Mouse (Mus musculus) forebrain, embryonic 11.5 days (tissue): Measurements from ENCODE around the gene Cdc26. TPM values are rescaled to one million over a fixed set of nuclear protein-coding genes. Genes with fewer than 3 reads are reported as not detected.
A peak's percentile ranks its signal among the peaks of the same experiment; 100 is the strongest.

Experiments used
- ATAC-seq: fragments of 200-750 bp; cut with Nextera tagmentation; replicated peaks from 2 replicates; pipeline ENCODE4 v1.8.0; 2017; ENCODE audit warnings: moderate TSS enrichment; ENCODE audit not compliant: low FRiP score
- DNase-seq: peaks from one replicate; pipeline ENCODE4 v3.0.0-alpha.2; 2017; ENCODE audit warnings: low spot score
- H3K27ac ChIP-seq: fragments of 300-500 bp; sonication (generic); 2 replicates; pipeline ENCODE4 v1.5.1; 2014; ENCODE audit warnings: low read depth, low read length
- H3K27me3 ChIP-seq: fragments of 300-500 bp; sonication (generic); 2 replicates; pipeline ENCODE4 v1.6.1; 2014; ENCODE audit warnings: mild to moderate bottlenecking, low read length, mixed read lengths; ENCODE audit not compliant: control insufficient read depth, insufficient read depth
- H3K36me3 ChIP-seq: fragments of 300-500 bp; sonication (generic); 2 replicates; pipeline ENCODE4 v1.6.1; 2014; ENCODE audit warnings: mild to moderate bottlenecking, low read length, moderate library complexity, mixed read lengths; ENCODE audit not compliant: control insufficient read depth, insufficient read depth
- H3K4me1 ChIP-seq: fragments of 300-500 bp; sonication (generic); replicated peaks from 2 replicates; pipeline ENCODE4 v1.6.1; 2014; ENCODE audit warnings: low read length, mixed read lengths; ENCODE audit not compliant: control insufficient read depth, insufficient read depth
- H3K4me2 ChIP-seq: fragments of 300-500 bp; sonication (generic); 2 replicates; pipeline ENCODE4 v1.6.1; 2014; ENCODE audit warnings: low read depth, mild to moderate bottlenecking, low read length, moderate library complexity, mixed read lengths; ENCODE audit not compliant: severe bottlenecking
- H3K4me3 ChIP-seq: fragments of 300-500 bp; sonication (generic); 2 replicates; pipeline ENCODE4 v1.5.1; 2014; ENCODE audit warnings: low read depth, low read length
- H3K9ac ChIP-seq: fragments of 300-500 bp; sonication (generic); 2 replicates; pipeline ENCODE4 v1.6.1; 2014; ENCODE audit warnings: low read length
- H3K9me3 ChIP-seq: fragments of 300-500 bp; sonication (generic); 2 replicates; pipeline ENCODE4 v1.6.1; 2016; ENCODE audit warnings: low read length, mixed read lengths; ENCODE audit not compliant: control insufficient read depth
- WGBS: fragments of 180-500 bp; shearing (Covaris S2); extraction: QIAGEN DNeasy Blood & Tissue Kit; methylation state at CpG from one replicate; pipeline ENCODE4 v1.1.7; 2014; 5-methylcytosine and 5-hydroxymethylcytosine counted together
- polyA plus RNA-seq: library from polyadenylated mRNA; unstranded; fragments of >200 nt; fragmentation: Nextera tagmentation; extraction: Ambion mirVana; gene quantifications from 2 replicates; pipeline ENCODE4 v1.2.1, GENCODE M21; 2014

The Cdc26 gene
- polyA plus RNA-seq, 1 experiment from 2014 or later, result 190 TPM

DNA sequence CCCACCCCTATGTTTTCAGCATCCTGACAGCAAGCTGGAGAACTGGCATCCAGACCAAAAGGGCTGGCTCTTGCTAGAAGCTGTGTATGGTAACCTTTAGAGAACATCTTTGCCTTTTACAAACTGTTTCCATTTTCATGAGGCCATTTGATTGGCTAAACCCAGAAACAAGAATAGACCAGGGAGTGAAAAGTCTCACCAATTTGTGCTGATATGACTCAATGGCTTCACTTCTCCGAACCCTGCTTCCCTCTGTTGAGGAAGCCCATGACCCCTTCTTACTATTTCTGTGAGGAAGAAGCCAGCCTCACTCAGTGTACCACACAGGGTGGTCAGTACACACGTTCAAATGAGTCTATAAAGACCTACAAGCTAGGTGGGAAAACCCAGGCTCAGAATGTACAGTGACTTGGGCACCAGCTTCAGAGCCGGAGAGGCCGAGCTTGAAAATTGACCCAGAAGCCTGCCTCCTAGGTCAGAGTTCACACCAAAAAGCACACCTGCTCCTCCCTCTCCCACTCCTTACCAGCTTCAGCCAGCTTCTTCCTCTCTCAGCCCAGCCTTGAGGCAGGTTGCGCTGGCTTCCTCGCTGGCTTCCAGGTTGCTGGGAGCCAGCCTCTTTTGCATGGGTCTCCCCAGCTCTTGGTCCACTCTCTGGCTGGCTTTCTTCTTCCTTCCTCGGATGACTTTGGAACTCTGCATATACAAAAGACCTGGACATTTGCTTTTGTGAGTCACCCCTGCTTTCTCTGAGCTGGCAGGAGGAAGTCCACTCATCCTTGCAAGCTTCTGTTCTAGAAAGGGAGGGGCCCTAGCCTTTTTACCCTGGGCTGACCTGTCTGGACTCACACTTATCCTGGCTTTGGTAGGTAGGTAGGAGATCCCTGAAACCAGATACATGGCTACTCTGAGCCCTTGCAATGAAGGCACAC is 25.8 kb upstream of the Cdc26 start:
- Histone ChIP-seq H3K4me1 (no peaks in the 10 kb centered on the region), H3K9ac (no peak overlapping the region), H3K4me3 (no peak overlapping the region), H3K36me3 (no peaks in the 10 kb centered on the region), H3K9me3 (no peaks in the 10 kb centered on the region), H3K27me3 (no peaks in the 10 kb centered on the region), H3K4me2 (no peak overlapping the region), H3K27ac (no peak overlapping the region)
- DNase-seq (no peak), ATAC-seq (no peak)
- 79% methylated on average over 7 of the region's 7 CpGs for WGBS

DNA sequence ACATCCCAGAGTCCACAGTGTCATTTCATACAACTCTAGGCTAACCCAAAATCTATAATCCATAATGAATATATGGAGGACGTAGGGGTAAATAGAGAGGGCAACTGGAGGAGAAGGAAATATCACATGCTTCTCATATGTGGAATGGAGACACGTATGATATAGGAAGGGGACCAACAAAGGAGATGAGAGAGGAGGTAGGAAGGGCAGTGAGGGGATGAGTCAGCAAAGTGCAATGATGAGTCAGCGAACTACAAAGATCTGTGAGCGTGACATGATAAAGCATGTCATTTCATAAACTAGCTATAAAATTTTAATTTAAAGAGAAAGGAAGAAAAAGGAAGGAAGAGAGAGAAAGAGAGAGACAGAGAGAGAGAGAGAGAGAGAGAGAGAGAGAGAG is 23.1 kb upstream of the Cdc26 start:
- Histone ChIP-seq H3K9me3 (no peaks in the 10 kb centered on the region), H3K4me2 (no peak overlapping the region), H3K27ac (no peak overlapping the region), H3K4me3 (no peak overlapping the region), H3K36me3 (no peaks in the 10 kb centered on the region), H3K9ac (no peak overlapping the region), H3K27me3 (no peaks in the 10 kb centered on the region), H3K4me1 (no peaks in the 10 kb centered on the region)
- ATAC-seq, result no peak
- WGBS, result 76% methylated on average over 4 of the region's 4 CpGs
- no peak for DNase-seq

DNA sequence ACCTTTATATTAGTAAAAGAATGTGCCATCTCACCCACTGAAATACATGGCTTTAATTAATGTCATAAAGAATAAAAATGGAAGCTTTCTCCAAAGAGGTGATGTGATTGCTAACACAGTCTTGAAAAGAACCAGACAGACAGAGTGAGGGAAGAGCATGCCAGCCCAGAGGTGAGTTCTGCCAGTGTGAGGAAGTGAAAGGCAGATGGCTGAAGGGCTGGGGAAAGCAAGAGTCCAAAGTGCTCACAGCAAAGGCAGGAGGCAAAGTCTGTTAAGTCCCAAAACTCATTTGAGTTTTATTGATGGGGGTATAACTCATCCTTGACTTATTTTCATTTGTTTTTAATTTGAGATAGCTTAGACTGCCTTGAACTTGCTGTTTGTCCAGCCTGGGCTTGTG is 22.2 kb upstream of the Cdc26 start:
- Histone ChIP-seq H3K4me2 (no peak overlapping the region), H3K9me3 (no peaks in the 10 kb centered on the region), H3K4me1 (no peaks in the 10 kb centered on the region), H3K27ac (no peak overlapping the region), H3K9ac (no peak overlapping the region), H3K27me3 (no peaks in the 10 kb centered on the region), H3K36me3 (no peaks in the 10 kb centered on the region), H3K4me3 (no peak overlapping the region)
- DNase-seq (no peak), ATAC-seq (no peak)

DNA sequence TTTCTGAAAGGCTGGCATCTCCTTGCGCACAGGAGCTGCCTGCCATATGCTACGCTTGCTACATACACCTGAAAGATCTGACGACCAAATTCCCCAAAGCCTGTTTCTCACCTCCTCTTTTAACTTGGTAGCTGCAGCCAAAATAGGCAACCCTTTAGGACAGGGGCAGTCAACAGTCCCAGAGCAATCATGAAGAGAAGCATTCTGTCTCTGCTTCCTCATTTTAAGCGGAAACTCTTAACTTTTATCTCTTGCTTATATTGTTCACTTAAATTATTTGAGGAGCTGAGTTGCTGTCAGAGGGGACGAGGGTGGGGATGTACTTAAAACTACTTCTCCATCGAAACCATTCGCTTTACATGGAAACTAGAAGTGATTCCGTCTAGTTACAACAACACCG is 21.2 kb upstream of the Cdc26 start:
- DNase-seq (no peak), ATAC-seq (no peak)
- WGBS, result 91% methylated on average over 9 of the region's 9 CpGs
- Histone ChIP-seq H3K36me3 (peaks cover 5% of the 10 kb centered on the region; the same call in 1 of the 2 replicates), H3K27me3 (no peaks in the 10 kb centered on the region), H3K9me3 (no peaks in the 10 kb centered on the region), H3K4me3 (no peak overlapping the region), H3K4me2 (no peak overlapping the region), H3K4me1 (no peaks in the 10 kb centered on the region), H3K9ac (no peak overlapping the region), H3K27ac (no peak overlapping the region)

DNA sequence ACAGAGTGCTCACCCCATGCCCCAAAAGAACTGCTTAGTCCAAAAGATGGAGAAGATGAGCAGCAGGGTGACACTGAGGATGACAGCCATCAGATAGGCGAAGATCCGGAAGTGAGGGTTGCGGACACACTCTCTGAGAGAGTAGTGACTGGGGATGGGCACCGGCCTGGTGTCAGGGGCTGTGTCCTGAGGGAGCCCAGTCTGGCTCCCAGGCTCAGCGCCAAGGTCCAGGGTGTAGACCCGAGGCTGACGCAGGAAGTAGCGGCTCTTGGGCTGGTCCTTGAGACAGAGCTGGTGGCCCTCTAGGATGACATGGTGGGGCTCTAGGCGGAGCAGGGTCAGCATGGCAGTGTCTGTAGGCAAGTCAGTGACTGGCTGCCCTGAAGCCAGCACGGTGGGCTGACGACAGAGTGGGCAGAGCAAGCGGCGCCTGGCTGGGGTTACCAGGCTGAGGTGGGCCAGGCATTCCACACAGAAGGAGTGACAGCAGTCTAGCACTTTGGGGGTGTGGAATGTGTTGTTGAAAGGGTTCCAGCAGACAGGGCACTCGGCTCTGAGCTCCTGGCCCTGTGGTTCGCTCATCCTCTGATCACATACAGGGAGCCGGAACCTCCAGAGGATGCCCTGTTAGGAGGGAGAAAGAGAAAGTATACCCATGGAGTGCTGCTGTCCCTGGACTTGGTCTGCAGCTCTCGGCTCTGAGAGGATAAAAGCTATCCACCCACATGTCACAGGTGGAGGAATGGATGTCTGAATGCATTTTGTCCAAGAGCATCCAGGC is 19.7 kb upstream of the Cdc26 start:
- 83% methylated on average over 17 of the region's 17 CpGs for WGBS
- Histone ChIP-seq H3K27ac (no peak overlapping the region), H3K36me3 (peaks cover 12% of the 10 kb centered on the region; the same call in 1 of the 2 replicates), H3K9ac (no peak overlapping the region), H3K4me2 (no peak overlapping the region), H3K4me1 (no peaks in the 10 kb centered on the region), H3K27me3 (no peaks in the 10 kb centered on the region), H3K9me3 (no peaks in the 10 kb centered on the region), H3K4me3 (no peak overlapping the region)
- ATAC-seq (peak; percentile 27), DNase-seq (no peak)

DNA sequence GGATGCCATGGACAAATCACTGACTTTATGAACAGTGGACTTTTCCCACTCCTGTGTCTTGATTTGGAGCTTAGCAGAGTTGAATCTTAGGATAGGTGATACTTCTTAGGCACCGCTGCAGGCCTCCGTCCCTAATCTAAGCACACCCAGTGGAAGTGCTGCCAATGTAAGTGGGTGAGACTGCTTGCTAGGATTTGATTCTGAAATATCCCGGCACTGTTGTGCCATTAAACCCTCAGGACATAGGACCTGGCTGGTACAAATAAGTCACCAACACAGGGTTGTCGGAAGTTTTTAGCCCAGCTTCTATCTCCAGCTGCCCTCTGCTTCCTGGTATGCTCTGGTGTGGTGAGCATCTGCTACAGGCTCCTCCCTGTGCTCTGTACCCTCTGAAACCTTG is 17.4 kb upstream of the Cdc26 start:
- Histone ChIP-seq H3K4me1 (no peaks in the 10 kb centered on the region), H3K36me3 (peaks cover 20% of the 10 kb centered on the region; the same call in 1 of the 2 replicates), H3K27me3 (no peaks in the 10 kb centered on the region), H3K4me3 (no peak overlapping the region), H3K4me2 (no peak overlapping the region), H3K27ac (no peak overlapping the region), H3K9me3 (no peaks in the 10 kb centered on the region), H3K9ac (no peak overlapping the region)
- ATAC-seq (no peak), DNase-seq (no peak)
- WGBS, result 95% methylated on average over 4 of the region's 4 CpGs

DNA sequence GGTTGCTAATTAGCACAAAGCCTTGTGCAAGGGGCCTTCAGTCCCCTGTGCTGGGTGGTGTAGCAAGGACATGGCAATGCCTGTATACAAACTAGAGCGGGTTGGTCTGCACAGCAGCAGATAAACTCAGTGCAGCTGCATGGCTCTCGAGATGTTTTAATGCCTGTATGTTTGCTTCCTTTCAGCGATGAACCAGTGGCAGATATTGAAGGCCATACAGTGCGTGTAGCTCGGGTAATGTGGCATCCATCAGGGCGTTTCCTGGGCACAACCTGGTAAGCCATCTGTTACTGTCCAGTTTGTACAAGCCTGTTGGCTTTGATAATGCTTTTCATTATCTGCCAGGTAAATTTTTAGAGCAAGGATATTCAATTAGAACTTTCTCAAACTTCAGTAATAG is 10.6 kb upstream of the Cdc26 start:
- DNase-seq (no peak), ATAC-seq (no peak)
- Histone ChIP-seq H3K9ac (no peak overlapping the region), H3K27ac (no peak overlapping the region), H3K36me3 (peaks cover 33% of the 10 kb centered on the region; the same call in 1 of the 2 replicates), H3K4me3 (no peak overlapping the region), H3K27me3 (no peaks in the 10 kb centered on the region), H3K4me2 (no peak overlapping the region), H3K4me1 (no peaks in the 10 kb centered on the region), H3K9me3 (no peaks in the 10 kb centered on the region)
- 97% methylated on average over 6 of the region's 6 CpGs for WGBS

DNA sequence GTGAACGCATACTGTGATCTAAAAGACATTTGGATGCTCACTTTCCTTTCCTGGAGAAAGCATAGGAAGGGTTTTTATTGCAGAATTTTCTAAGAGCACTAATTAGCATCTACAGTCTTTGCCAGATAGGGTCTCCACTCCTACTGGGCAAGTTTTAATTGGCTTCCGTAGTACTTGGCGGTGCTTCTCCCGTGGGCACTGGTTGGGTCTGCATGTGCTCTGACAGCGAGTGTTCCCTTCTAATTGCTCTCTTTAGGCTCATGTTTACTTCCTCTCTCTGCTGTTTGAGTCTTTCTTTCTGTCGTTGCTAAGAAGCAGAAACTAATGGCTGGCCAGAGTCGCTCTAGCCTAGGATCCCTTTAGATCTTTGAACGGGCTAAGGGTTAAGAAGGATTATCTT is 10.0 kb upstream of the Cdc26 start:
- H3K9ac ChIP-seq, result no peak overlapping the region
- H3K27ac ChIP-seq, result no peak overlapping the region
- no peaks in the 10 kb centered on the region for H3K9me3 ChIP-seq
- H3K4me3 ChIP-seq, result no peak overlapping the region
- 78% methylated on average over 8 of the region's 8 CpGs for WGBS
- no peaks in the 10 kb centered on the region for H3K27me3 ChIP-seq
- no peaks in the 10 kb centered on the region for H3K4me1 ChIP-seq
- ATAC-seq, result no peak
- DNase-seq, result no peak
- H3K36me3 ChIP-seq, result peaks cover 27% of the 10 kb centered on the region; the same call in 1 of the 2 replicates
- H3K4me2 ChIP-seq, result no peak overlapping the region
